Mouse (Mus musculus) brain, embryonic 18.5 days (tissue): ENCODE data around the gene Cdc37.
A peak's percentile ranks its signal among the peaks of the same experiment; 100 is the strongest.
"Not testable (repeated sequence)": the region's sequence is repeated elsewhere in the genome, so short reads cannot be mapped to it uniquely, and the experiment has no call there.

Experiments used
- DNase-seq: peaks from one replicate; pipeline ENCODE4 v3.0.0-alpha.2; 2012; ENCODE audit warnings: low read depth, low spot score

Cdc37 gene

DNA sequence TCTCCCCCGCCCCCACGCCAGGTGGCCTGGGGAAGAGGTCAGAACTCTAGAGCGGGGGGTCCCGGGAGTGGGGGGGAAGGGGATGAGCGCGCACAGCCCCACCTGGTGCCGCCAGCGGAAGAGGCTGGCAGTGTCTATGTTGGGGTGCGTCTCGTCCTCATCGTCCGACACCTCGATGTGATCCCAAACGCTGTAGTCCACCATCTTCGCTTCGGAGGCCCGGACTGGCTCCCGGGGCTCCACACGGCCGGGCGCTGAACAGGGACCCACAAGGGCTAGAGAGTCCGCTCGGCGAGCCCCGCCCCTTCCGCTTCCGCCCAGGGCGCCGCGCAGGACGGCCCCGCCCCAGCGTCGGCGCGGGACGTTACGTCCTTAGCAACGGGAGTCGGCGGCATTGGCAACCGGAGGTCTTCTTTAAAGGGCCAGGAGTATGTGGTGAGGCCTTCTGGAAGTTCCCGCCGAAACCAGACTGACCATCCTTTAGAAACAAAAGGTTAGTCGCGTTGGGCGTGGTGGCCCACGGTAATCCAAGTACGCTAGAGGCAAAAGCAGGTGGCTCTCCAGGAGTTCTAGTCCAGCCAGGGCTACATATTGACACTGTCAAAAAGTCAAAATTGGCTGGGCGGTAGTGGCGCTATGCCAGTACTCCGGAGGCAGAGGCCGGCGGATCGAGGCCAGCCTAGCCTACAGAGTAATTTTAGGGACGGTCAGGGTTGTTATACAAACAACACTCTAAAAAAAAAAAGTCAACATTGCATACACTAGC lies at the start of gene Cdc37:
TSS of gene Cdc37 (minus strand) at position 329 of the 766 bp plus-strand sequence.
- peak; percentile 79 for DNase-seq

GRCm38 (mm10) chr9:21198960-21199359 lies 49.2 kb upstream of the Cdc37 start:
- DNase-seq = no peak

- peak; percentile 81 for DNase-seq
Measured at GRCm38 (mm10) chr9:21197981-21198380, 48.2 kb upstream of the Cdc37 start.

GRCm38 (mm10) chr9:21196521-21197433 lies 47.0 kb upstream of the Cdc37 start:
- DNase-seq = peak; percentile 64

- not testable (repeated sequence) for DNase-seq
Measured at GRCm38 (mm10) chr9:21195736-21196505, 46.1 kb upstream of the Cdc37 start.

- DNase-seq = no peak
Measured at GRCm38 (mm10) chr9:21194787-21195493, 45.2 kb upstream of the Cdc37 start.

- no peak for DNase-seq
Measured at GRCm38 (mm10) chr9:21193786-21194185, 44.0 kb upstream of the Cdc37 start.

- no peak for DNase-seq
Measured at GRCm38 (mm10) chr9:21190670-21191069, 40.9 kb upstream of the Cdc37 start.

DNA sequence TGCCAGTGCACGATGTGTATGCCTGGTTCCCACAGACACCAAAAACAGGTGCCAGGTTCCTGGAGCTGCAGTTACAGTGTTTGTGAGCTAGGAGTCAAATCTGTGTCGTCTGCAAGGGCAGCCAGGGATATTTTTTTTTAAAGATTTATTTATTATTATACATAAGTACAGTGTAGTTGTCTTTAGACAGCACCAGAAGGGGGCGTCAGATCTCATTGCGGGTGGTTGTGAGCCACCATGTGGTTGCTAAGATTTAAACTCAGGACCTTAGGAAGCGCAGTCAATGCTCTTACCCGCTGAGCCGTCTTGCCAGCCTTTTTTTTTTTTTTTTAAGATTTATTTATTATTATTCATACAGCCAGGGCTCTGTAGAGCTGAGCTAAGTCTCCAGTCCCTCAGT lies 40.1 kb upstream of the Cdc37 start:
- no peak for DNase-seq

- DNase-seq = no peak
Measured at GRCm38 (mm10) chr9:21185436-21185835, 35.7 kb upstream of the Cdc37 start.

DNA sequence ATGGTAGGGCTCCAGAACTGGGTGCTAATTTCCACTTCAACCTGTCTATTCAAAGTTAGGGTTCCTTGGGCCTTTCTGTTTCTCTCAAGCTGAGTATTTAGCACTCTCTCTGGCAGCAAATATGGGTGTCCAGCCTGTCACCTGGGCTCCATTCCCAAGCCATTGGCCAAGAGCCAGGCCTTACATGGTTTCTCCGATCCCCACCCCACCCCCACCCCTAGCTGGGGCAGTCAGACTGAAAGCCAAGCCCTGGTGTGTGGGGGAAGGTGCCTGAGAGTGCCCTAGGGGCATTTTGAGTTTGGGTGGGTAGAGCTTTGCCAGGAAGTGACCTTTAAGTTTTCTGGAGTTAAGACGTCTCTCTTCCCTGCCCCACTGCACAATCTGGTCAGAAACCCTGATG lies 35.0 kb upstream of the Cdc37 start:
- DNase-seq = no peak

GRCm38 (mm10) chr9:21183905-21184413 lies 34.2 kb upstream of the Cdc37 start:
- DNase-seq = no peak

GRCm38 (mm10) chr9:21183421-21183820 lies 33.6 kb upstream of the Cdc37 start:
- DNase-seq = no peak

DNA sequence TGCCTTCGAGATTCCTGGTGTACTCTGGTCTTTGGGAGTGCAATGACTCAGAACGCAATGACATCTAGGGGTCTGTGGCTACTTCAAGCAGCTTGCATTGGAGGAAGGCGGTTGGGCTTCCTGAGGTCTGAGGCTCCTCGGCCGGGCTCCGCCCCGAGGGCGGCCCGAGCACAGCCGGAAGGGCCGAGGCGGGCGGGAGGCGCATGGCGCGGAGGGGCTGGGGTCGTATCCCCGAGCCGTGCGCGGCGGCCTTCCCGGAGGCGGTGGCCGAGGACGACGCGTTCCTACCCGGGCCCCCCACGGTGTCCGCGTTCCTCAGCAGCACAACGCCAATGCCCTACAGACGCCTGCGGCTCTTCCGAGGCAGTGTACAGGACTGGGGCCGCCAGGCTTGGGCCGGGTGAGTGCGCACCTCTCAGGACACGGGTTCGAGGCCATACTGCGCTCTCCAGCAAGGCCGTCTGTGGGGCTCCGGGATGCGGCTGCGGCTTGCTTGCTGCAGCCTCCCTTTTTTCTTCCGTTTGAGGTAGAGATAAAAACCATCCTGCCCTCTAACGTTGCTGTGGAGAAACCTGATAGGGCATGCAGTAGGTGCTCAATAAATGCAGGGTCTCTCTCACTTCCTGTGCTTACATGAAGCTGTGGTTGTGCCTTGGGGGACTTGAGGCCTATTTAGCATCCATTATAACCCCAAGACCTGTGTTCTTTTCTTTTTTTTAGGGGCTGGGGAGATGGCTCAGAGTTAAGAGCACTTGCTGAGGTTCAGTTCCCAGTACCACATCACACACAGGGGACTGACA lies 31.8 kb upstream of the Cdc37 start:
- DNase-seq = no peak

- DNase-seq = no peak
Measured at GRCm38 (mm10) chr9:21180841-21181240, 31.1 kb upstream of the Cdc37 start.

- DNase-seq = no peak
Measured at GRCm38 (mm10) chr9:21180402-21180801, 30.6 kb upstream of the Cdc37 start.

GRCm38 (mm10) chr9:21172364-21172763 lies 22.6 kb upstream of the Cdc37 start:
- DNase-seq = no peak

GRCm38 (mm10) chr9:21169157-21169556 lies 19.4 kb upstream of the Cdc37 start:
- DNase-seq = no peak

DNA sequence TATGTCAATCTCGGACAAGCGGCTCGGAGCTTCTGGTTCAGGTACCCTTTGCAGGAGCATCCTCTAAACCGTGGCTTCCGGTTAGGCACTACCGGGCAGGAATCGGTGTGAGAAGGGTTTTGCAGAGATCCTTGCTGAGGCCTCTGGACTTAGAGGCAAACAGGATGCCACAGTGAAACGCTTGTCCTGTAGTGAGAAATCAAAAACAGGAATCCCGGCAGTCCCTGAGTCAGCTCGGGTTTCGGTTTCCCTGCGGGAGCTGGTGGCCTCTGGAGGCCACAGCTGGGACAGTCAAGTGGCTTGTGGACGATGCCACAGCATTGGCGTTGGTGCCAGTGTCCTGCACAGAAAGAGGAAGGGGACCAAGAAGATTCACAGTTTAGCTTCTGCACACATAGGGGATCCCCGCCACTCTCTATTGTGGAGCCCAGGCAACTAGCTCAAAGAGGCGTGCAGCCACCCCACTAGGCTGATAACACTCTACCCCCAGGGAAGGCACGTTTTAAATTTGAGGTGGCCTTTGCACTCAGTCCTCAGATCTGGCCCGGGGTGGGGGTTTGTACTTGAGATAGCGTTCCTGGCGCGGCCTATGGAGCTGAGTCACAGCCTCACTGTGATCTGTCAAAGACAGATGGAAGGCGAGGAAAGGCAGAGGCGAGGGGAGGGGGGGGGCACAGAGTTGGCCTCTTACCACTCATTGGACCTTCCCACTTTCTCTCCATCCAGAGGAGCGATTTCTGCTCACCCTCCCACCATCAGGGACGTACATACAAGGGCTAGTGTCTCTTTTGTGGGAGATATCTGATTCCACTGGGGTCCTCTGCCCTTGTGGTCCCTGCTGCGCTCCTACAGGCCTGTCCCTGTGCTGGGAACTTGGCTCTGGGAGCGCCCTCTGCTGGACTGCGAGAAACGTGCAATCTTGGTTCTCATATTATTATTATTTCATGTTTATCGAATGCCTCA lies 18.7 kb upstream of the Cdc37 start:
- no peak for DNase-seq
